Mouse (Mus musculus) limb, embryonic 10.5 days (tissue): Measurements from ENCODE around the gene Smtnl2. TPM values are rescaled to one million over a fixed set of nuclear protein-coding genes. Genes with fewer than 3 reads are reported as not detected.
"Not testable (repeated sequence)": the region's sequence is repeated elsewhere in the genome, so short reads cannot be mapped to it uniquely, and the experiment has no call there.

Experiments
- DNase-seq: peaks from one replicate; pipeline ENCODE4 v3.0.0-alpha.2; 2017; ENCODE audit warnings: low spot score
- H3K27ac ChIP-seq: fragments of 300-500 bp; sonication (generic); 2 replicates; pipeline ENCODE4 v1.5.1; 2016; ENCODE audit warnings: mild to moderate bottlenecking
- H3K27me3 ChIP-seq: fragments of 300-500 bp; sonication (generic); 2 replicates; pipeline ENCODE4 v1.6.1; 2016; ENCODE audit warnings: low read depth, mild to moderate bottlenecking; ENCODE audit not compliant: poor library complexity, severe bottlenecking
- H3K36me3 ChIP-seq: fragments of 300-500 bp; sonication (generic); 2 replicates; pipeline ENCODE4 v1.6.1; 2016; ENCODE audit warnings: mild to moderate bottlenecking, moderate library complexity
- H3K4me1 ChIP-seq: fragments of 300-500 bp; sonication (generic); 2 replicates; pipeline ENCODE4 v1.6.1; 2016
- H3K4me3 ChIP-seq: fragments of 300-500 bp; sonication (generic); 2 replicates; pipeline ENCODE4 v1.5.1; 2016; ENCODE audit warnings: mild to moderate bottlenecking, moderate library complexity
- H3K9me3 ChIP-seq: fragments of 300-500 bp; sonication (generic); replicated peaks from 2 replicates; pipeline ENCODE4 v1.6.1; 2016; ENCODE audit warnings: mild to moderate bottlenecking
- WGBS: fragments of 180-500 bp; shearing (Covaris S2); methylation state at CpG from one replicate; pipeline ENCODE4 v1.1.7; 2016; 5-methylcytosine and 5-hydroxymethylcytosine counted together
- polyA plus RNA-seq: library from polyadenylated mRNA; unstranded; fragments of >200 nt; fragmentation: Nextera tagmentation; extraction: Ambion mirVana; gene quantifications from 2 replicates; pipeline ENCODE4 v1.2.1, GENCODE M21; 2016

The Smtnl2 gene
- polyA plus RNA-seq, 1 experiment from 2014 or later, result 14.2 TPM

GRCm38 (mm10) chr11:72361385-72362346 lies 49.8 kb downstream of the Smtnl2 start:
- Histone ChIP-seq H3K27ac (peak overlapping the region; percentile 91), H3K4me3 (peak overlapping the region; percentile 60), H3K27me3 (no peaks in the 10 kb centered on the region), H3K36me3 (no peaks in the 10 kb centered on the region), H3K4me1 (peaks cover 14% of the 10 kb centered on the region), H3K9me3 (no peaks in the 10 kb centered on the region)
- WGBS, result 15% methylated on average over 42 of the region's 42 CpGs
- peak; percentile 89 for DNase-seq

- WGBS, result 20% methylated on average over 20 of the region's 20 CpGs
- no peaks in the 10 kb centered on the region for H3K9me3 ChIP-seq
Observed at GRCm38 (mm10) chr11:72354971-72355728, 56.4 kb downstream of the Smtnl2 start.

GRCm38 (mm10) chr11:72353186-72353585 lies 58.3 kb downstream of the Smtnl2 start:
- H3K4me1 ChIP-seq, result peaks cover 17% of the 10 kb centered on the region
- no peak overlapping the region for H3K27ac ChIP-seq
- no peak overlapping the region for H3K4me3 ChIP-seq
- H3K36me3 ChIP-seq, result no peaks in the 10 kb centered on the region
- no peak for DNase-seq
- no peaks in the 10 kb centered on the region for H3K27me3 ChIP-seq
- H3K9me3 ChIP-seq, result no peaks in the 10 kb centered on the region
- WGBS, result 79% methylated on average over 3 of the region's 3 CpGs

More at GRCm38 (mm10) chr11:72354971-72355728, 56.4 kb downstream of the Smtnl2 start:
- peaks cover 5% of the 10 kb centered on the region for H3K4me1 ChIP-seq
- no peak overlapping the region for H3K27ac ChIP-seq
- no peaks in the 10 kb centered on the region for H3K36me3 ChIP-seq
- peak; percentile 91 for DNase-seq
- H3K27me3 ChIP-seq, result no peaks in the 10 kb centered on the region
- peak overlapping the region; percentile 22; the same call in 1 of the 2 replicates for H3K4me3 ChIP-seq

GRCm38 (mm10) chr11:72352272-72352671 lies 59.2 kb downstream of the Smtnl2 start:
- H3K36me3 ChIP-seq, result no peaks in the 10 kb centered on the region
- no peaks in the 10 kb centered on the region for H3K9me3 ChIP-seq
- H3K27me3 ChIP-seq, result no peaks in the 10 kb centered on the region
- no peak for DNase-seq
- WGBS, result 72% methylated on average over 1 of the region's 1 CpGs
- no peak overlapping the region for H3K4me3 ChIP-seq
- no peak overlapping the region for H3K27ac ChIP-seq
- H3K4me1 ChIP-seq, result peaks cover 17% of the 10 kb centered on the region

GRCm38 (mm10) chr11:72349652-72350051 lies 61.9 kb downstream of the Smtnl2 start:
- H3K27ac ChIP-seq, result no peak overlapping the region
- H3K4me1 ChIP-seq, result peaks cover 11% of the 10 kb centered on the region; the same call in 1 of the 2 replicates
- 66% methylated on average over 4 of the region's 4 CpGs for WGBS
- DNase-seq, result no peak
- H3K9me3 ChIP-seq, result no peaks in the 10 kb centered on the region
- no peaks in the 10 kb centered on the region for H3K27me3 ChIP-seq
- H3K36me3 ChIP-seq, result no peaks in the 10 kb centered on the region
- H3K4me3 ChIP-seq, result no peak overlapping the region

- DNase-seq, result no peak
- WGBS, result 57% methylated on average over 8 of the region's 8 CpGs
- H3K27me3 ChIP-seq, result no peaks in the 10 kb centered on the region
- no peak overlapping the region for H3K27ac ChIP-seq
- no peak overlapping the region for H3K4me3 ChIP-seq
- H3K4me1 ChIP-seq, result peaks cover 17% of the 10 kb centered on the region; the same call in 1 of the 2 replicates
- H3K9me3 ChIP-seq, result no peaks in the 10 kb centered on the region
- no peaks in the 10 kb centered on the region for H3K36me3 ChIP-seq
Observed at GRCm38 (mm10) chr11:72349016-72349415, 62.5 kb downstream of the Smtnl2 start.

GRCm38 (mm10) chr11:72348563-72348962 lies 63.0 kb downstream of the Smtnl2 start:
- no peak for DNase-seq
- Histone ChIP-seq H3K4me3 (no peak overlapping the region), H3K4me1 (peaks cover 18% of the 10 kb centered on the region; the same call in 1 of the 2 replicates), H3K27me3 (no peaks in the 10 kb centered on the region), H3K36me3 (no peaks in the 10 kb centered on the region), H3K9me3 (no peaks in the 10 kb centered on the region), H3K27ac (no peak overlapping the region)
- WGBS, result 57% methylated on average over 10 of the region's 10 CpGs

GRCm38 (mm10) chr11:72344486-72344885 lies 67.0 kb downstream of the Smtnl2 start:
- 91% methylated on average over 11 of the region's 11 CpGs for WGBS

GRCm38 (mm10) chr11:72343904-72344303 lies 67.6 kb downstream of the Smtnl2 start:
- no peaks in the 10 kb centered on the region for H3K27me3 ChIP-seq
- H3K36me3 ChIP-seq, result no peaks in the 10 kb centered on the region
- H3K4me3 ChIP-seq, result no peak overlapping the region
- peaks cover 13% of the 10 kb centered on the region; the same call in 1 of the 2 replicates for H3K4me1 ChIP-seq
- no peaks in the 10 kb centered on the region for H3K9me3 ChIP-seq
- H3K27ac ChIP-seq, result no peak overlapping the region
- DNase-seq, result peak; percentile 66
- 23% methylated on average over 8 of the region's 8 CpGs for WGBS

More at GRCm38 (mm10) chr11:72344486-72344885, 67.0 kb downstream of the Smtnl2 start:
- no peaks in the 10 kb centered on the region for H3K36me3 ChIP-seq
- peaks cover 15% of the 10 kb centered on the region; the same call in 1 of the 2 replicates for H3K4me1 ChIP-seq
- no peak overlapping the region for H3K4me3 ChIP-seq
- H3K27me3 ChIP-seq, result no peaks in the 10 kb centered on the region
- DNase-seq, result no peak
- H3K9me3 ChIP-seq, result no peaks in the 10 kb centered on the region
- H3K27ac ChIP-seq, result no peak overlapping the region

- H3K36me3 ChIP-seq, DNase-seq, H3K27me3 ChIP-seq, H3K27ac ChIP-seq, H3K9me3 ChIP-seq, H3K4me3 ChIP-seq: not testable (repeated sequence)
- H3K4me1 ChIP-seq, result peaks cover 11% of the 10 kb centered on the region; the same call in 1 of the 2 replicates
- 93% methylated on average over 5 of the region's 5 CpGs for WGBS
Observed at GRCm38 (mm10) chr11:72343238-72343625, 68.3 kb downstream of the Smtnl2 start.

GRCm38 (mm10) chr11:72342549-72343237 lies 68.8 kb downstream of the Smtnl2 start:
- H3K36me3 ChIP-seq, result no peaks in the 10 kb centered on the region
- H3K4me3 ChIP-seq, result no peak overlapping the region
- no peaks in the 10 kb centered on the region for H3K9me3 ChIP-seq
- no peaks in the 10 kb centered on the region for H3K27me3 ChIP-seq
- DNase-seq, result peak; percentile 67
- WGBS, result 11% methylated on average over 7 of the region's 7 CpGs
- H3K4me1 ChIP-seq, result peaks cover 12% of the 10 kb centered on the region; the same call in 1 of the 2 replicates
- H3K27ac ChIP-seq, result no peak overlapping the region

- H3K27ac ChIP-seq, result no peak overlapping the region
- WGBS, result 92% methylated on average over 4 of the region's 4 CpGs
Observed at GRCm38 (mm10) chr11:72339716-72340115, 71.8 kb downstream of the Smtnl2 start.

More at GRCm38 (mm10) chr11:72339716-72340115, 71.8 kb downstream of the Smtnl2 start:
- Histone ChIP-seq H3K9me3 (no peaks in the 10 kb centered on the region), H3K36me3 (no peaks in the 10 kb centered on the region), H3K4me3 (no peak overlapping the region), H3K27me3 (no peaks in the 10 kb centered on the region), H3K4me1 (peaks cover 12% of the 10 kb centered on the region; the same call in 1 of the 2 replicates)
- no peak for DNase-seq
